8 mouse cellular contexts compared by ENCODE assay signal in genomic region chr16:78575190-78575851, GRCm38 (mm10). TPM values are rescaled to one million over a fixed set of nuclear protein-coding genes. Genes with fewer than 3 reads are reported as not detected.
A peak's percentile ranks its signal among the peaks of the same experiment; 100 is the strongest.
DNase-seq lines count a peak whose midpoint lies in the region; TF ChIP-seq lines count a peak whose summit lies in the region.

No protein-coding gene starts in this region.

- peak overlapping the region; percentile 87 for H3K4me3 ChIP-seq in lung, adult 2 months (replicated peaks; ENCODE audit: extremely low read depth, low read depth, low read length)
- H3K4me3 ChIP-seq in embryonic facial prominence, embryonic 10.5 days, result peak overlapping the region; percentile 86
- peak overlapping the region; percentile 78 for H3K4me3 ChIP-seq in myocyte

- DNase-seq in lung, adult 2 months, result no peak
- no peak for DNase-seq in lung, adult 18-20 months
- DNase-seq in embryonic facial prominence, embryonic 10.5 days (ENCODE audit: low spot score), result no peak
- DNase-seq in induced T-regulatory cell, adult 2 months (ENCODE audit: low read depth), result peak; percentile 60
- DNase-seq in adrenal gland, adult 2 months, result no peak
- DNase-seq in retina, embryonic 14.5 days (ENCODE audit: low spot score), result no peak
- no peak for DNase-seq in cerebellum, postnatal 25 days

- H3K36me3 ChIP-seq in embryonic facial prominence, embryonic 10.5 days (replicated peaks), result peaks cover 18% of the 10 kb centered on the region
- H3K36me3 ChIP-seq in myocyte (ENCODE audit: control insufficient read depth, insufficient read depth), result peaks cover 6% of the 10 kb centered on the region

- H3K9me3 ChIP-seq in embryonic facial prominence, embryonic 10.5 days, result no peaks in the 10 kb centered on the region

- peak overlapping the region; percentile 91 for H3K4me2 ChIP-seq in myocyte (ENCODE audit: low read depth)

- peaks cover 12% of the 10 kb centered on the region for H3K4me1 ChIP-seq in lung, adult 2 months (ENCODE audit: control insufficient read depth, insufficient read depth, low read length)
- H3K4me1 ChIP-seq in embryonic facial prominence, embryonic 10.5 days, result peaks cover 30% of the 10 kb centered on the region

- peak overlapping the region; percentile 96 for H3K27ac ChIP-seq in embryonic facial prominence, embryonic 10.5 days (replicated peaks)

- no peak for TF ChIP-seq CTCF in lung, adult 2 months (IDR thresholded peaks at IDR 0.05; ENCODE audit: insufficient read depth, low read length)

- WGBS in lung, adult 2 months, result 32% methylated on average over 4 of the region's 4 CpGs
- WGBS in embryonic facial prominence, embryonic 10.5 days, result 42% methylated on average over 4 of the region's 4 CpGs

- peaks cover 24% of the 10 kb centered on the region for H3K79me2 ChIP-seq in myocyte (ENCODE audit: control insufficient read depth, insufficient read depth)

- H3K27me3 ChIP-seq in embryonic facial prominence, embryonic 10.5 days (replicated peaks; ENCODE audit: low read depth, poor library complexity, severe bottlenecking), result no peaks in the 10 kb centered on the region
- H3K27me3 ChIP-seq in myocyte (ENCODE audit: control insufficient read depth, insufficient read depth, insufficient read length), result no peaks in the 10 kb centered on the region

- peak overlapping the region; percentile 53 for H3ac ChIP-seq in myocyte (ENCODE audit: control insufficient read depth, insufficient read length)

- TF ChIP-seq POLR2A in lung, adult 2 months (IDR thresholded peaks at IDR 0.05; ENCODE audit: borderline replicate concordance, extremely low read depth, low read depth, low read length), result no peak
- TF ChIP-seq POLR2A in myocyte (IDR thresholded peaks at IDR 0.05; ENCODE audit: insufficient read length, low read depth), result no peak

TF ChIP-seq in myocyte, 11 proteins besides CTCF, POLR2A, EP300 and RAD21:
- TF ChIP-seq CEBPB (IDR thresholded peaks at IDR 0.05; ENCODE audit: insufficient read depth, poor library complexity, severe bottlenecking), result no peak
- TF ChIP-seq TCF12 (IDR thresholded peaks at IDR 0.05; ENCODE audit: insufficient read depth, poor library complexity, severe bottlenecking), result no peak
- no peak for TF ChIP-seq USF1 (IDR thresholded peaks at IDR 0.05; ENCODE audit: low read depth)

RNA-seq across cellular contexts. Expression of gene D16Ertd472e, which starts 1.2 kb away (rescaled TPM):
- 7.7 and 9.8 TPM in 2 replicates for polyA plus RNA-seq in lung, adult 2 months (2012; rRNA removed)
- 24.8 and 28.3 TPM in 2 replicates for polyA plus RNA-seq in embryonic facial prominence, embryonic 10.5 days (2016; fragmentation: Nextera tagmentation; extraction: Ambion mirVana)
- 4.6 TPM for polyA plus RNA-seq in myocyte (2012; fragmentation: generic; extraction: Trizol)
- total RNA-seq in adrenal gland, adult 2 months (2021), result 10 to 100 TPM; 16.6 to 80.5 TPM
- polyA plus RNA-seq in adrenal gland, adult 2 months (2012; rRNA removed), result 6.3 and 9.9 TPM in 2 replicates
